Mouse (Mus musculus) MN1 (cell line): ENCODE results near the gene Adamts2.

Experiments used
- DNase-seq: peaks from one replicate; pipeline ENCODE4 v3.0.0-alpha.2; 2016; ENCODE audit warnings: low spot score

The Adamts2 gene

DNA sequence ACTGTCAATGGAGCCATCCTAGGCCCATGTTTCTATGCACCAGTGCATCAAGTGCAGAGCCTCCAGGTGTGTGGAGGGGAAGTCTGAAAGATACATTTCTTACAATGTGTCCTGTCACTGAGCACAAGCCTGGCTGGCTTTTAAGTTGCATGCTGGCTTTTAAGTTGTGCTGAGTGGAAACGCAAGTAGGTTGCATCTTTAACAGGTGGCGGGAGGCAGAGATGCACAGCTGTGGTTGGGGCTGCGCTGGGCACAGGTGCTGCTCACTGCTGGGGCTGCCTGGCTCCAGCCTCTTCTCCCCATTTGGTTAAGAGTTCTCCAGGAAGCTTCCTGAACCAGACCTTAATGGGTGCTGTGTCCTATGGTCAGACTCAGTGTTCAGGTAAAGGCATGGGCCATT is 21.9 kb downstream of the Adamts2 start:
- no peak for DNase-seq

GRCm38 (mm10) chr11:50624239-50624638 is 22.4 kb downstream of the Adamts2 start:
- no peak for DNase-seq

DNA sequence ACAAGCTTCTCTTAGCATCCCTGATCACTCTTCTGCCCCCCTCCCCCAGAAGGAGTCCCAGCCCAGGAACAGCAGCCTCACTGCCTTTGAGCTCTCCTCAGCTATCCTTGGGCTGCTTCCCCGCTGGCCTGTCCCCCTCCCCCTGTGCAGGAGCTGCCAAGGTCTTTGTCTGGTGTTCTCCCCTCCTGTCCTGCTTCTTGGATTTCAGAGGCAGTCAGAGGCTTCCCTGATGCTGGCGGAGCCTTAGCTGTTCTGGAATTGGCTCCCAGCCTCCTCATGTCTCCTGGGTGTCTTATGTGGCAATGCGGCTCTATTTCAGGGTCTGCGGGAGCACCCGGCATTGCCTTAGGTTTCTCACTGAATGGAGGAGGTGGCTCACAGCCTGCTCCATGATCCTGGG is 22.8 kb downstream of the Adamts2 start:
- DNase-seq = no peak

- DNase-seq = no peak
These were observed 27.0 kb downstream of the Adamts2 start for GRCm38 (mm10) chr11:50628915-50629314.

- DNase-seq = no peak
These were observed 28.6 kb downstream of the Adamts2 start for GRCm38 (mm10) chr11:50630462-50630861.

- no peak for DNase-seq
These were observed 30.4 kb downstream of the Adamts2 start for GRCm38 (mm10) chr11:50632270-50632669.

DNA sequence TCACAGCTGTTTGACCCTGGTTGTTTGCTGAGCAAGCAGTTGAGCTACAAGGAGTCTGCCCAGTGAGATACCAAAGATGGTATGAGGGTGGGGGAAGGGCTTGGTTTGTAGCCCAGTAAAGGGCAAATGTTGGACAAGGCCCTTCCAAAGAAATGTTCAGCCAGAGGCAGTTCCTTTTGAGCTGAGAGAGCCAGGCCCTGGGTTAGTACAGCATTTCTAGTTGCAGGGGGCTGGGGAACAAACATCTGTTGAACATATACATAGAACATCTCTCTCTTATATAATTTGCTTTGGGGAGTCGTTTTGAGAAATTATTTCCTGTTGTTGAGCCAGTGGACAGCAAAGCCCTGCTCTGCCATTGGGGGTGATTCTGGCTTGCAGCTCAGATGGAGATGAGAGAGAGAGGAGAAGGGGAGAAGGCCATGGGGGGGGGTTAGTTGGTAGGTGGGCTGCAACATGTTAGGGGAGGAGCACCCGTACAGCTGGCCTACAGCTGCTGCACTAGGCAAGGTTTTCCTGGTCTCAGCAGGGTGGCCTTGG is 33.2 kb downstream of the Adamts2 start:
- no peak for DNase-seq

- DNase-seq = no peak
These were observed 35.1 kb downstream of the Adamts2 start for GRCm38 (mm10) chr11:50637026-50637425.

DNA sequence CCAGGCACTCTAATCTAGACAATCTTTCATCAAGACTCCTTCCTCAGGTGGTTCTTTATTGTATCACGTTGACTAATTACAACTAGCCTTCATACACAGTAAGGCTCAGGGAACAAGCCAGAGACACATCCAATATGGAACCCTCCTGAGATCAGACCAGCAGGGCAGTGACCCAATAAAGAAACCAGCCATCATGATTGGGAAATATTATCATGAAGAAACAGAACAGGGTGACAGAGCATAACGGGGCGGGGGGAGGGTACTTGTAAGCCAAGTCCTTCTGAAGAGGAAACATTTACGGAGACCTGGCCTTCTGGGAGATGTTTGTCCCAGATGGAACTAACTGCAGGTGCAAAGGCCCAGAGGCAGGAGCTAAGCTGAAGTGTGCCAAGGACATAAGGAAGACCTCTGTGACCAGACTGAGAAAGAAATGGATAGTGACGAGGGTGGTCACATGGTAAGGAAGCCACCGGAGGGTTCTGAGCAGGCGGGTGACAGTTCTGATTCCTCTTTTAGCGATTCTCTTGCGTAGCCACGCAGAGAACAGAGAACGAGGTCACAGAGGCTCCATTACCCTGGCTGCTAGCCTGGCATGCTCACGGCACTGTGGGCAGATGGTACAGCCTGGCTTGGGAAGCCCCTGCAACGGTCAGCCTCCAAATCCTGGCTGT is 36.4 kb downstream of the Adamts2 start:
- no peak for DNase-seq

DNA sequence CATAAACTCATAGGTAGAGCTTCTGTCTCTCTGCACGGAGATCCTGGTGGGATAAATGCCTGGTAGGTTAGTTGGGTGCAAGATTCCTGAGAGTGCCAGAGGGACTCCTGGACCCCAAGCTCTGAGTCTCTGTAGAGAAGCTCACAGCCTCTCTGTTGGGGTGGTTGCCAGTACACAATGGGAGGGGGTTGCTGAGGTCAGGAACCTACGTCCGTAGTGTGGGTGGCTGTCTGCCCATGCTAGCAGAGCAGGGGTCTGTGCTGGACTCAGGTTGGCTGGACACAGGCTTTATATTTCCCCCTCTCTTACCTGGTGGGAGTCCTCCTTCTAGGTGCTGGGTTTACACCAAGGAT is 37.0 kb downstream of the Adamts2 start:
- DNase-seq = no peak

GRCm38 (mm10) chr11:50642583-50642982 is 40.7 kb downstream of the Adamts2 start:
- DNase-seq = no peak

DNA sequence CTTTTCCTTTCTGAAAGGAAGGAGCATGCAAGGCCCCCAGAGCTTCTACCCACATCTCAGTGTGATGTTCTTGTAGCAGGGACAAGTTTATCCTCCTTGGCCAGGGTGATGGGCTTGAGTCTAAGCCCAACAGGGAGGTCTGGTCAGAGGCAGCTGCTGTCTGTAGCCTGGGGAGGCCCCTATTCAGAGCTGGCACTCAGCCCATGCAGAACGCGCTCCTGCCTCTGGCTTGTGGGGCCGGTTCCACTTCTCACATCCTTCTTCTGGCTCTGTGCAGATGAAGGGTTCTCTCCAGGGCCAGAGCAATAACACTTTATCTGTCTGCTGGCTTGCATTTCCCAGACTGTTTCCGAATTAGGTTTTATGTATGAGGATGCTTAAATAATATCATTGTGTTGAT is 44.3 kb downstream of the Adamts2 start:
- no peak for DNase-seq

GRCm38 (mm10) chr11:50648143-50648807 is 46.4 kb downstream of the Adamts2 start:
- DNase-seq = no peak

DNA sequence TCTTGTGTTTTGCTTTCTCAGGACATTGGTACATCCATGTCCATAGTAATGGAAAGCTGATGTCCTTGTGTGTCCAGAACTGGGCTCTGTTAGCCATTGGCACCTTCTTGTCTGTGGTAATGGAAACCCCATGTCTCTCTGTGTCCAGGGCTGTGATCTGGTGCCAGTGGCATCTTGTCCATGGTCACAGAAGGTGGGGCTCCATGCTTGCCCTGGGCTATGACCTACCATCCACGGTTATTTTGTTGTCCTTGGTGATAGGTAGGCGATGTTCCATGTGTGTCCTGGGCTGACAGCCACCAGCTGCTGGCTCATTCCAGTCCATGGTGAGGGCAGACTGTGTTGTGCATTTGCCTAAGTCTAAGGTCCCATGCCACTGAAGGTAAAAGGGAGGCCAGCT is 48.2 kb downstream of the Adamts2 start:
- no peak for DNase-seq

GRCm38 (mm10) chr11:50653746-50654431 is 52.0 kb downstream of the Adamts2 start:
- DNase-seq = no peak

- no peak for DNase-seq
These were observed 56.9 kb downstream of the Adamts2 start for GRCm38 (mm10) chr11:50658826-50659225.

DNA sequence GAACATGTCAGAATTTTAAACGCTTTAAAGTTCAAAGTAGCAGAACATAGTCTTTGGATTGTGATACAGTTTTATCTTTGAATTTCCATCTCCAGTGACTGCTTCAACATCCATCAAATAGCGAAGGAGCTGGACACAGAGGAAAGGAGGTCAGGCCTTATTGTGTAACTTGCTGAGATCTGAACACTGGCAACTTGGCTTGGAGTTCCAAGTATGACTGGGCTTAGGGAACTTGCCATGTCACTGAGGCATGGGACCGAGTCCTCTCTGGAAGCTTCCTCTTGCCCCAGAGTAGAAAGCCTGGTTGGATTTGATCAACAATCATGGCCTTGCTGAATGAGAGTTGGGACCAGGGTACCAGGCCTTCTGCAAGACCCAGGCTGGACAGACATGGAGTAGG is 60.3 kb downstream of the Adamts2 start:
- DNase-seq = no peak

- no peak for DNase-seq
These were observed 62.9 kb downstream of the Adamts2 start for GRCm38 (mm10) chr11:50664826-50665225.

GRCm38 (mm10) chr11:50669542-50670362 is 67.9 kb downstream of the Adamts2 start:
- DNase-seq = no peak

DNA sequence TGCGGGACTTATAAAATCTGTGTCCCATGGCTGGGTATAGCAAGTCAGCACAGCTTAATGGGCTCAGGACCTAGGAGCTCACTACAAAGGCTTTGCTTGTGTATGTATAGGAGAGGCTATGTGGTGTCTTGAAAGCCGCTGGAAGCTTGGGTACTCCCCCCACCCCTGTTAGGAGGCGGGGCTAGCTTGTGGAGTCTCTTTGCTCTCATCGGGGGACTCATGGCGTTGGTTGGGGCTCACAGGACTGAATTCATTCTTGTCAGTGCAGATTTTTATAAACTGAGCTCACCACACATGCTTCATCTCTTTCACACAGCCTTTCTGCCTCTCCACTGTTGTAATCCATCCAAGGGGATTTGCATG is 68.5 kb downstream of the Adamts2 start:
- DNase-seq = no peak

GRCm38 (mm10) chr11:50670881-50671280 is 69.0 kb downstream of the Adamts2 start:
- DNase-seq = no peak

GRCm38 (mm10) chr11:50671376-50671775 is 69.5 kb downstream of the Adamts2 start:
- DNase-seq = no peak
